Mouse (Mus musculus) right cerebral cortex, postnatal 25 days (tissue): Measurements from ENCODE around the gene Gtsf2.
"Not testable (repeated sequence)": the region's sequence is repeated elsewhere in the genome, so short reads cannot be mapped to it uniquely, and the experiment has no call there.

Source experiments
- DNase-seq: peaks from one replicate; pipeline ENCODE4 v3.0.0; 2022

Gtsf2 gene

DNA sequence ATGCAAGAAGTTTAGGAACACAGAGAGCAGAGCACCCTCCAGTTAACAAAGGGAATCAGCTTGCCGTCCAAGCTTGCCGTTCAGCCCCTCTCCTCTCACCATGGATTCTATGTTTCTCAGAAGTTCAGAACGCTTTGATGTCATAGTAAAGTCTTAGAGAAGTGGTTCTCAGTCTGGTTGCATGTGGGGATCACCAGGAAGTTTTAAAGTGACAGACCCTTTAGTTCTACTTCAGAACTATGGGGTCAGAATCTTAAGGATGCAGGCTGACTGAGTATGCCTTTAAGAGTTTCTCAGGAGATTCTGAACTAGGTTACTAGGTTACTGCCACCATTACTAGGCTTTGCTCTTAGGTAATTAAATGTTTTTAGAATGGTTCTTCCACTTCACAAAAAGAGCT, at the start of gene Gtsf2:
Gtsf2 (minus strand) TSS at position 101 of the 400 bp plus-strand sequence.
- no peak for DNase-seq

- no peak for DNase-seq
Observed at GRCm38 (mm10) chr15:103496204-103497140, 48.2 kb upstream of the Gtsf2 start.

GRCm38 (mm10) chr15:103488336-103488735, 40.1 kb upstream of the Gtsf2 start:
- no peak for DNase-seq

DNA sequence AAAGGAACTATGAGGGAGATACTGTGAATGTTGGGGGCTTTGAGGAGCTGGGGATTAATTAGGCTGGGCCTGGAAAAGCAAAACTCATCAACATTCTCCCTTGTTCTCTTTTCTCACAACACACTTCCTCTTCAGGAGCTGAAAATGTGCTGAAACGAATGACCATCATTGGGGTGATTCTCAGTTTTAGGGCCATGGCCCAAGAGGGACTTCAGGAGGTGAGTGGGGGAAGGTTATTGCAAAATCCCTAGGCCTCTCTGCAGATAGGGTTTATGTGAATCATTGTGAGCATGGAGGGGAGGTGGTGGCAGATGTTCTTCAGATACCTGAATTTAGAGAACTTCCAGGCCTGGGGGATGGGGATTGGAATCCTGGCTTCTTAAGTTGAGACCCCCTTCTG, 38.4 kb upstream of the Gtsf2 start:
- no peak for DNase-seq

GRCm38 (mm10) chr15:103485106-103485505, 36.8 kb upstream of the Gtsf2 start:
- no peak for DNase-seq

DNA sequence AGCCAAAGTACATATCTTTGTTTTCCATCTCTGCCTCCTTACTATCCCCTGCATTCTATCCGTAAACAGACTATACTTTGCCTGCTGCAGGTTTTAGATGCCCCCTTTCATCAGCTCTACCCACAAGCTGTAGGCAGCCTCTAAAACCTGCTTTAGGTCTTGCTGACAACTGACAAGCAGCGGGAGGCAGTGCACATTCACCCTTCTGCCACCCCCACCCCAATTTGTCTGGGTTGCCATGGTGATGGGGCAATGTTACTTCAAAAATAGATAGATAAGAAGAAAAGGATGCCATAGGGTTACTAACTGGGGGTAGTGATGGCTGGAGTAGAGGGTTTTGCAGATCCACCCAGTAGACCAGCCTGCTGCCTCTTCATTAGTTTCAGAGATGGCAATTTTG, 36.2 kb upstream of the Gtsf2 start:
- DNase-seq, result no peak

DNA sequence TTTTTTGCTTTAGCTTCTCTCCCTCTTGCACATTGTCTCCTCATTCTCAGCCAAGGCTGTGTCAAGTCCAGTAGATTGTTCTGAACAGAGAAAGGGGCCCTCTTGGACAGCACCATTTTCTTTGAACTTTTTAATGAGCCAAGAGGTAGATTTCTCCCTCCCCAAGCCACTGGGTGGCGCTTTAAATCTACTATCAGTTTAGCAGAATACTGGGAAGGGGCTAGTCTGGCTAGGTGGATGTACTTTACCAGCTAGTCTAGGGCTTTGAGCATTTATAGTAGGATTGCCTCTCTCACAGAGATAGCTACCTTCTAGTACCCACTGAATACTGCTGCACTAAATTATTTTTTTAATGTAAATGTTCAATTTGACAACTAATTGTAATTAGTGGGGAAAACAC, 34.2 kb upstream of the Gtsf2 start:
- DNase-seq, result no peak

- no peak for DNase-seq
Observed at GRCm38 (mm10) chr15:103480129-103480528, 31.9 kb upstream of the Gtsf2 start.

DNA sequence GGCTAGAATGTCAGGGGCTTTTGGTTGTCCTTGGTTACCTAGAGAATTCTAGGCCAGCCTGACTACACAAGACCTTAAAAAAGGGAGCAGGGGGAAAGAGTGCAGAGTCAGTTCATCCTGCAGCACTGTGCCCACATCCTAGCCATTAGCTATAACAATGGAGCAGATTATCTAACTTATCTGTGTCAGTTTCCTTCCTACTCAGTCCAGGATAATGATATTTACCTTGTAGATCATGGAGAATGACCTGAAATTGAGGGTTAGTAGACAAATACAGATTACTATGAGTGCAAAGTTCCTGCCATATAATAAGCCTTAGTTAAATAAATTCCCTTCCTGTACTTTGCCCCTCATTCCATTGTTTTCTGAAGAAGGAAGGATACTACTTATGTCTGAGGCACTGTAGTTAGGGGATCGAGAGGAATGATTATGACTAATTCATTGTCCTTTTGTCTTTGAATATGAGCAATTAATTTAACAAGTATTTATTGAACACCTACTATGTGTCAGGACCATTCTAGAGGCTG, 30.9 kb upstream of the Gtsf2 start:
- DNase-seq, result no peak

GRCm38 (mm10) chr15:103473769-103474168, 25.5 kb upstream of the Gtsf2 start:
- no peak for DNase-seq

DNA sequence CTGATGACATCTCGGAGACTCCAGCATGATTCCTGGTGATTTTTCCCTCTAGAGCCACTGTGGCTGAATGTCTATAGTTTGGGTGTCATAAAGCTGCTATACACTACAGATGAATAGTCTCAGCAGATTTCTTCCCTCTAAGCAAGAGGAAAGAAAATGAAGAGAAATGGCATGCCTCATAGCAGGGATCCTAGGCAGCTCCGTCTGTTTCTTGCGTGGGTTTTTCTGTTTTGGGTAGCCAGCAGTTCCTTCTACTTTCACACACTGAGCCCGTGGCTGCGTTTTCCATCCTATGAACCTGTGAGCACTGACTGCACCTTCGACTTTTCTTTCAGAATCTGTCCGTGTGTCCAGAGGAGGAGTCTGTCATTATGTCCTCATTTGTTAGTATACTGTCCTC, 24.9 kb upstream of the Gtsf2 start:
- no peak for DNase-seq

GRCm38 (mm10) chr15:103472265-103472664, 24.0 kb upstream of the Gtsf2 start:
- DNase-seq, result no peak

- no peak for DNase-seq
Observed at GRCm38 (mm10) chr15:103471488-103472194, 23.4 kb upstream of the Gtsf2 start.

- DNase-seq, result no peak
Observed at GRCm38 (mm10) chr15:103462539-103463261, 14.4 kb upstream of the Gtsf2 start.

- DNase-seq, result no peak
Observed at GRCm38 (mm10) chr15:103454449-103454848, 6.2 kb upstream of the Gtsf2 start.

DNA sequence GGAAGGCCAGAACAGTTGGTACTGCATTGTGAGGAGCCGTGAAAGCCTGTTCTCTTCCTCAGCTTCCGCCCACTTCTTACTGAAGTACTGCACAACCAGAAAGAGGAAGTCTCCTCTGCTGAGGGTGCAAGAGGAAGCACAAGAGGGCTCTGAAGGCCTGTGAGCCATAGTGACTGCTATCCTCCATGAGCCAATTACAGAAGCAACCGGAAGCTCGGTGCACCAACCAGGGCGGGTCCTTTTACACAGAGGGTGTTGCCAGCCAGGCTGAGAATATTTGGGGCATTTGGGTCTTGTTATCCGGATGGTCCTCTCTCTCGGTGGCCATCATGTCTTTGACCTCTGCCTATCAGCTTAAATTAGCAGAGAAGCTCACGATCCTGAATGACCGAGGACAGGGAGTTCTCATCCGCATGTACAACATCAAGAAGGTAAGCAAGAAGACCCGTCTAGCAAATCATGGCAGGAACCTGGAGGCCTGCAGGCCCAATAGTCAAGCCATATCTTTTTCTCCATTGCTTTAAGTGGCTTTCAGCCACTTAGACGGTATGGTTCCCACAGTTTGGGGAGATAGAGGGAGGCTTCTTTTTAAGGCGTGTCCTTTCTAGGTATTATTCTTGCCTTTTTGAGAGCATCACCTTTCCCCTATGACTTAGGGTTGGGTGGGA, 5.4 kb upstream of the Gtsf2 start, which contains the start of gene Nckap1l:
Nckap1l (plus strand) TSS at position 244 of the 668 bp plus-strand sequence.
- DNase-seq, result no peak

DNA sequence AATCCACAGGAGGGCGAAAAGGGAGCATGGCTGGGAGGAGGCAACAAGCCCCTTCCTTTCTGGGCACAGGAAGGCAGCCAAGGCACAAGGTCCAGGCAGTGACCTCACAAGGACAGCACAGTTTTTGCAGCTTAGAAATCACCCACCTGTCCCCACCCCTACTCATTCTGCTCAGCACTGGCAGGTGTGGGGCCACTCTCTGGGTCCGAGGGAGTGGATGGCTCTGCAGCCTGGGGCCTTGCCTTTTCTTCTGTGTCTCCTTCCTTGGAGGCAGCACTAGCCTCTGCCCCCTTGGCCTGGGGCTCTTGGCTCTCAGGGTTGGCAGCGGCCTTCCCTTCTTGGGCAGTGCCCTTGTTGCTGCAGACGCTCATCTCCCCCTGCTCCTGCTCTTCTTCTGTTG, 2.3 kb downstream of the Gtsf2 start:
- not testable (repeated sequence) for DNase-seq

DNA sequence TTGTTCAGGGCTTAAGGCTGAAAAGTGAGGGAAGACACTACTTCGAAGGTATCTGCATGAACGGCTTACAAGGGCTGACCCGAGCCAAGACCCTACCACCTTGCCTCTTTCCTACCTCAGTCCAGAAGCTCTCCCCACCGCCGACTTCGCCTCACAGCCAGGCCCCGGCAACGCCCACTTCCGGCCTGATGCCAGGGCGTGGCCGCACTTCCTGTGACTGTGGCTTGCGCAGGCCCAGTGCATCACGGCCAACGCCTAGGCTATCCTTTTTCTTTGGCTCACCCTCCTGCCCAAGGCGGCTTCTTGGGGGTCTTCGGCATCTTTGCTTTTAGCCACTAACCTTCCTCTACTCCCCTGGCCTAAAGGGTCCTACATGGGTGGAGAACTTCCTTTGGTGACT, 18.0 kb downstream of the Gtsf2 start, which contains the start of gene Gtsf1:
Gtsf1 (minus strand) TSS at position 230 of the 400 bp plus-strand sequence.
- DNase-seq, result no peak

- DNase-seq, result no peak
Observed at GRCm38 (mm10) chr15:103427017-103427416, 21.3 kb downstream of the Gtsf2 start.

GRCm38 (mm10) chr15:103405586-103405985, 42.7 kb downstream of the Gtsf2 start:
- not testable (repeated sequence) for DNase-seq

DNA sequence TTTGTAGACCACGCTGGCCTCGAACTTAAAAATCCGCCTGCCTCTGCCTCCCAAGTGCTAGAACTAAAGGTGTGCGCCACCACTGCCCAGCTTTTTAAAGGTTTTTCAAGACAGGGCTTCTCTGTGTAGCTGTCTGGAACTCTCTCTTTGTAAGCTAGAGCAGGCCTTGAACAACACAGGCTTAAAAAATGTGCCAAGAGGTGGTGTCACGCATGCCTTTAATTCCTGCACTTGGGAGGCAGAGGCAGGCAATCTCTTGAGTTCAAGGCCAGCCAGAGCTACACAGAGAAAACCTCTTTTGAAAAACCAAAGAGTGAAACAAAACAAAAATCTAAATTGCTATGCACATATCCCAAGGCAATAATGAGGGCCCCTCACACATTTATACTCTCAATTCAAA, 46.9 kb downstream of the Gtsf2 start:
- DNase-seq, result no peak

- no peak for DNase-seq
Observed at GRCm38 (mm10) chr15:103393577-103393976, 54.7 kb downstream of the Gtsf2 start.
